Mouse (Mus musculus) myocyte (in vitro differentiated cells): Measurements from ENCODE around the gene Cep70. TPM values are rescaled to one million over a fixed set of nuclear protein-coding genes. Genes with fewer than 3 reads are reported as not detected.

Source experiments
- H3K27me3 ChIP-seq: one replicate; pipeline ENCODE4 v1.6.1; 2011; ENCODE audit not compliant: control insufficient read depth, insufficient read depth, insufficient read length
- H3K36me3 ChIP-seq: one replicate; pipeline ENCODE4 v1.6.1; 2011; ENCODE audit not compliant: control insufficient read depth, insufficient read depth
- H3K4me2 ChIP-seq: one replicate; pipeline ENCODE4 v1.6.1; 2011; ENCODE audit warnings: low read depth, control low read depth
- H3K4me3 ChIP-seq: one replicate; pipeline ENCODE4 v1.5.1; 2011; ENCODE audit warnings: mild to moderate bottlenecking, control low read depth, moderate library complexity
- H3K79me2 ChIP-seq: one replicate; pipeline ENCODE4 v1.6.1; 2011; ENCODE audit not compliant: control insufficient read depth, insufficient read depth
- H3ac ChIP-seq: one replicate; pipeline ENCODE4 v1.6.1; 2011; ENCODE audit not compliant: control insufficient read depth, insufficient read length
- CEBPB ChIP-seq: IDR thresholded peaks from 2 replicates; pipeline ENCODE4 v1.6.1; 2011; ENCODE audit warnings: mild to moderate bottlenecking, moderate library complexity; ENCODE audit not compliant: poor library complexity, insufficient read depth, severe bottlenecking
- E2F4 ChIP-seq: IDR thresholded peaks from one replicate; pipeline ENCODE4 v1.6.1; 2011; ENCODE audit warnings: mild to moderate bottlenecking, control low read depth, moderate library complexity; ENCODE audit not compliant: insufficient read depth
- MAX ChIP-seq: IDR thresholded peaks from one replicate; pipeline ENCODE4 v1.6.1; 2011; ENCODE audit warnings: low read depth, mild to moderate bottlenecking, control low read depth
- MYOD1 ChIP-seq, 3 experiments: IDR thresholded peaks; one replicate each; pipeline ENCODE4 v1.6.1; 2011; ENCODE audit warnings: control low read depth in 2 of 3, low read depth in 2 of 3, mild to moderate bottlenecking in 2 of 3, moderate library complexity in 1 of 3; ENCODE audit not compliant: insufficient read length in 2 of 3, control insufficient read depth in 1 of 3
- MYOG ChIP-seq, 3 experiments: IDR thresholded peaks; one replicate each; pipeline ENCODE4 v1.6.1; 2011; ENCODE audit warnings: control low read depth in 2 of 3, low read depth in 2 of 3, mild to moderate bottlenecking in 2 of 3; ENCODE audit not compliant: insufficient read length in 2 of 3, control insufficient read depth in 1 of 3, insufficient read depth in 1 of 3
- POLR2A ChIP-seq: IDR thresholded peaks from one replicate; pipeline ENCODE4 v1.6.1; 2011; ENCODE audit warnings: low read depth, mild to moderate bottlenecking, control low read depth, moderate library complexity; ENCODE audit not compliant: insufficient read length
- POLR2AphosphoS2 ChIP-seq: IDR thresholded peaks from one replicate; pipeline ENCODE4 v1.6.1; 2011; ENCODE audit warnings: low read depth, control low read depth; ENCODE audit not compliant: insufficient read length
- REST ChIP-seq: IDR thresholded peaks from one replicate; pipeline ENCODE4 v1.6.1; 2011; ENCODE audit warnings: mild to moderate bottlenecking, control low read depth, moderate library complexity; ENCODE audit not compliant: insufficient read depth, insufficient read length
- SRF ChIP-seq: IDR thresholded peaks from one replicate; pipeline ENCODE4 v1.6.1; 2011; ENCODE audit warnings: low read depth; ENCODE audit not compliant: control insufficient read depth, insufficient read length
- TCF12 ChIP-seq: IDR thresholded peaks from one replicate; pipeline ENCODE4 v1.6.1; 2011; ENCODE audit warnings: mild to moderate bottlenecking, control low read depth; ENCODE audit not compliant: poor library complexity, insufficient read depth, severe bottlenecking
- TCF3 ChIP-seq: IDR thresholded peaks from one replicate; pipeline ENCODE4 v1.6.1; 2011; ENCODE audit warnings: low read depth, control low read depth; ENCODE audit not compliant: insufficient read length
- USF1 ChIP-seq: IDR thresholded peaks from one replicate; pipeline ENCODE4 v1.6.1; 2011; ENCODE audit warnings: low read depth, mild to moderate bottlenecking, control low read depth, moderate library complexity
- polyA plus RNA-seq: library from polyadenylated mRNA; unstranded; fragments of >200 nt; fragmentation: generic; extraction: Trizol; gene quantifications from one replicate; pipeline ENCODE4 v1.2.1, GENCODE M21; 2012; ENCODE audit warnings: missing spikeins

Cep70 gene
- polyA plus RNA-seq, 1 experiment, result 1.6 TPM

DNA sequence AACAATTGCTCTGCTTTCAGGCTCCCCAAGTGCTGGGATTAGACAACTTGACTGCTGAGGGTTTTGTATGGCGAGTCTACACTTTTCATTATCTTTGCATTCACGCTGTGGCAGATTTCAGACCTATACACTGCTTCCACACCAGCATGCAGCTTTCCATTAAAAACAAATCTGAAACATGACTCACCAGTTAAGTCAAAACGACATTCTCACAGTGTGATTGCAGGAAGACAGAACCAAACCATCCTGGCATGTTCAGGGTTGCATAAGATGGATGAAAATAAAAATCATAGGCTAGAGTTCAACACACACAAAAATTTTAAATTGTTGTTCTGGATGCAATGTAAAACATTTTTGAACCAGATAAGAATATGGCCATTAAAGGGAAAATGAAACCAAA lies 18.6 kb upstream of the Cep70 start:
- H3K4me2 ChIP-seq, result no peak overlapping the region
- TF ChIP-seq MAX (no peak), USF1 (no peak), CEBPB (no peak), MYOG (IDR thresholded peaks at IDR 0.05; ENCODE audit: control insufficient read depth in 1 of 3, insufficient read depth in 1 of 3, insufficient read length in 2 of 3, low read depth in 2 of 3) (no peak), E2F4 (no peak), POLR2AphosphoS2 (no peak), TCF12 (no peak), TCF3 (no peak), REST (no peak), POLR2A (no peak), MYOD1 (IDR thresholded peaks at IDR 0.05; ENCODE audit: control insufficient read depth in 1 of 3, insufficient read length in 2 of 3, low read depth in 2 of 3) (no peak)
- no peaks in the 10 kb centered on the region for H3K79me2 ChIP-seq
- no peak overlapping the region for H3K4me3 ChIP-seq
- no peak overlapping the region for H3ac ChIP-seq
- H3K27me3 ChIP-seq, result no peaks in the 10 kb centered on the region
- H3K36me3 ChIP-seq, result no peaks in the 10 kb centered on the region

- TF ChIP-seq USF1 (no peak), CEBPB (no peak), TCF12 (no peak), MAX (no peak), REST (no peak)
- Histone ChIP-seq H3ac (no peak overlapping the region), H3K36me3 (no peaks in the 10 kb centered on the region), H3K4me3 (no peak overlapping the region), H3K4me2 (no peak overlapping the region), H3K79me2 (no peaks in the 10 kb centered on the region), H3K27me3 (no peaks in the 10 kb centered on the region)
These were observed 13.7 kb upstream of the Cep70 start for GRCm38 (mm10) chr9:99229450-99229849.

- no peaks in the 10 kb centered on the region for H3K27me3 ChIP-seq
- H3ac ChIP-seq, result no peak within 1 kb of the TSS
- H3K36me3 ChIP-seq, result no peaks in the 10 kb centered on the region
- H3K79me2 ChIP-seq, result no peaks in the 10 kb centered on the region
- no peak within 1 kb of the TSS for H3K4me2 ChIP-seq
- no peak within 1 kb of the TSS for H3K4me3 ChIP-seq
- TF ChIP-seq REST (no peak), POLR2AphosphoS2 (no peak), POLR2A (no peak), MYOG (IDR thresholded peaks at IDR 0.05; ENCODE audit: control insufficient read depth in 1 of 3, insufficient read depth in 1 of 3, insufficient read length in 2 of 3, low read depth in 2 of 3) (no peak), TCF12 (no peak)
These were observed 6.0 kb upstream of the Cep70 start, which contains the start of gene Faiml for GRCm38 (mm10) chr9:99237139-99237538. TSS of gene Faiml (minus strand) at chr9:99237239.

- Histone ChIP-seq H3ac (no peak overlapping the region), H3K79me2 (no peaks in the 10 kb centered on the region), H3K4me2 (no peak overlapping the region), H3K36me3 (no peaks in the 10 kb centered on the region), H3K4me3 (no peak overlapping the region), H3K27me3 (no peaks in the 10 kb centered on the region)
- no peak for TF ChIP-seq MAX
- TF ChIP-seq TCF12, result no peak
- no peak for TF ChIP-seq E2F4
- no peak for TF ChIP-seq TCF3
- TF ChIP-seq POLR2AphosphoS2, result no peak
- no peak for TF ChIP-seq USF1
- TF ChIP-seq MYOD1 (IDR thresholded peaks at IDR 0.05; ENCODE audit: control insufficient read depth in 1 of 3, insufficient read length in 2 of 3, low read depth in 2 of 3), result no peak
- no peak for TF ChIP-seq REST
- no peak for TF ChIP-seq SRF
These were observed 4.9 kb upstream of the Cep70 start for GRCm38 (mm10) chr9:99238276-99238675.

DNA sequence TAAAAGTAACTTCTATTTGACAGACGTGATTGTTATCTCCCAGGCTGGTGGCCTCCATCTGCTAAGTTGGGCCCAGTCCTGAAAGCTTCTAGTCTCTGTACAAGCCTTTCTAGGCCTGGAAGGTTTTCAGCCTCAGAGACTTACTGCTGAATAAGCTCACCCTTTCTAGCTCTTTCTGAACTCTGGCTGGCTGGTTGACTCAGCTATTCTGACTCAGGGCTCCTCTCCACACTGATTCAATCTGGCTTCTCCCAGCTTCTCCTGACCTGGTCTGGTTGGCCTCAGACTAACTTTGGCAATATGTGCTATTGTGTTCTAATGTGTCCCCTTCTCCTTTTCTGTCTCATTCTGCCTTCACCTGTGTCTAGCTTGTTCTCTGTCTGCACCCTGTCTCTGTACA lies 3.9 kb upstream of the Cep70 start:
- H3K79me2 ChIP-seq, result no peaks in the 10 kb centered on the region
- H3ac ChIP-seq, result no peak overlapping the region
- no peaks in the 10 kb centered on the region for H3K36me3 ChIP-seq
- no peaks in the 10 kb centered on the region for H3K27me3 ChIP-seq
- TF ChIP-seq MAX (no peak), REST (no peak), E2F4 (no peak), CEBPB (no peak), POLR2AphosphoS2 (no peak), POLR2A (no peak), USF1 (no peak), TCF3 (no peak), MYOD1 (IDR thresholded peaks at IDR 0.05; ENCODE audit: control insufficient read depth in 1 of 3, insufficient read length in 2 of 3, low read depth in 2 of 3) (no peak), TCF12 (no peak), MYOG (IDR thresholded peaks at IDR 0.05; ENCODE audit: control insufficient read depth in 1 of 3, insufficient read depth in 1 of 3, insufficient read length in 2 of 3, low read depth in 2 of 3) (no peak), SRF (no peak)
- no peak overlapping the region for H3K4me3 ChIP-seq
- no peak overlapping the region for H3K4me2 ChIP-seq
